Mouse (Mus musculus) liver, adult (tissue): ENCODE results near the gene Gtse1.

ENCODE experiments used
- GATA4 ChIP-seq: IDR thresholded peaks from 2 replicates; pipeline ENCODE4 v1.6.1; 2014; ENCODE audit warnings: mild to moderate bottlenecking, low read length; ENCODE audit not compliant: insufficient replicate concordance

Gene Gtse1

DNA sequence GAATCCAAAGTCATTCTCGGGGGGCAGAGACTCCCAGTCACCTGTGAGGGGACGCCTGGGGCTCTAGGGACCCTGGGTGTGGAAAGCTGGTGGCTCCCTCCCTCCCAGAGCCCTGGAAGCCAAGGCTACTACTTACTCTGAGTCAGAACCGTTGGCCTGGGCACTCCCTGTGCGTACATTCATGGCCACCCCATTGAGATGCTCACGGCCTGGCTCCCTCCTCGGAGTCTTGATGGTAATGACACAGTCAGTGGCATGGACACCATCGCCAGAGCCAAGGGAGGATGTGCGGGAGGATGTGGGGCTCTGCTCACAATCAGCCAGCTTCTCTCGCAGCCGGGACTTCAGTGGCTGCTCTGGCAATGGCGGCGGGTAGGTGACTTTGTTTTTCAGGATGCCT is 41.3 kb downstream of the Gtse1 start:
- TF ChIP-seq GATA4: no peak

DNA sequence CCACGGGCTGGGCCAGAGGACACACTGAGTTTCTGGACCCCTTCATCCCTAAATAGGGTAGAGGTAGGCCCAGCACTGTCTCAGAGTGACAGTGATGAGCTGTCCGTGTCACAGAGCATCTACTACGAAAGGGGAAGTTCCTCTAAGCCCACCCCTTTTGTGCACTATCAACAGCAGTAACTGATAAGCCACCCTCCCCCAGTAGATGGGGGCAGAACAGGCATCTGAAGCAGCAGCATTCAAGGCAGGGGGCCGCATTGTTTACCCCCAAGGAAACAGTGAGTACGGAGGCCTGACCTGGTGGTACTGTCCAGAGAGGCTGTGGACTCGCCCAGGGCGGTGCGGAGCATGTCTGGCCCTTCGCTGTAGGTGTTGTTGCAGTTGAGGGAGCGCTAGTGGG is 43.0 kb downstream of the Gtse1 start:
- TF ChIP-seq GATA4: no peak

DNA sequence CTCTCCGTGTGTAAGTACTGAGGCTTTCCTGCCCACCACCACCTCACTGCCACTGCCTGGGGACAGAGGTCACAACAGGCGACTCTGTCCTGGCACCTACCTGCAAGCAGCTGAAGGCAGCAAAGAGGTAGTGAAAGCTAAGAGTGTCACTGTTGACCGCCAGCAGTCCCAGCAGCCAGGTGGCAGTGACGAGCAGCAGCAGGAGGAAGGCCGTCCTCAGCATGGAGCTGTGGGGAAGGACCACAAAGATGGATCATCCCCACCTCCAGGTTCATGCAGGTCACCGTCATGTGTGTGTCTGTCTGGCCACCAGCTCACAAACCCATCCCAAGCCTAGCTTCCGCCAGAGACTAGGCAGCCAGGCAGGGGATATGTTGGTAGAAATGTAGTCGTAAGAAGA is 44.3 kb downstream of the Gtse1 start:
- TF ChIP-seq GATA4: no peak

DNA sequence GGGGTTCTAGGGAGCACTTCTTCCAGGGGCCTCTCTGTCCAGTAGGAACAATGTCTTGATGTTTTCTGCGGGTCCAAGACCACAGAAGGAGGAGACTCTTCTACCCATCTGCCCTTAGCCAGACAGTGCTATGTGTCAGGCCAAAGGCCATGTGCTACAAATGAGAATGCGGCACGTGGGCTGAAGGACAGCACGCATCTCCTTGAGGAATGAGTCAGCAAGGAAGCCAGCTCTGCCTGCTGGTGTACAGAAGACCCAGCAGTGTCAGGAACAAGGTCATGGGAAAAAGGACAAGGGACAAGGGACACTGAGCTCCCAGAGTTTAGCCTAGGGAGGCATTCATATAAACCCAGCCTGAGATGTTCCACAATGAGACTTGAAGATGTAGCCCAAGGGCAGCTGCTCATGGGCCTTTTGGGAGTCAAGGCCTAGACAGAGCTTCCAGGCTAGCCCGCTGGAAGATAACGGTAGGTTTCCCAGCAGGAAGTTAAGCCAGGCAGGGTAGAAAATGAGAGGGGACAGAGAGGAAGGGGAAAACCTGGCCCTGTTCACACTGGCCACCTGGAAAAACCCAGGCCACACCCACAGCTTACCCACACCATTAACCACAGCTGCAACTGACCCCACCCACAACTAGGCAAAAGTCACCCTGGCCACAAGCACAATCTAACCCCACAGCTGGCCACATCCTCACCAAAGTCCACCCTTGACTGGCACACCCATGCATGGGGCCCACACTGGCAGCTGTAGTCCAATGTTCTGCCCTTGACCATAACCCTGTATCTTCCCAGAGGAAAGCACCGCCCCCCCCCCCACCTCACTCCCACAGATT is 49.3 kb downstream of the Gtse1 start:
- no peak for TF ChIP-seq GATA4

DNA sequence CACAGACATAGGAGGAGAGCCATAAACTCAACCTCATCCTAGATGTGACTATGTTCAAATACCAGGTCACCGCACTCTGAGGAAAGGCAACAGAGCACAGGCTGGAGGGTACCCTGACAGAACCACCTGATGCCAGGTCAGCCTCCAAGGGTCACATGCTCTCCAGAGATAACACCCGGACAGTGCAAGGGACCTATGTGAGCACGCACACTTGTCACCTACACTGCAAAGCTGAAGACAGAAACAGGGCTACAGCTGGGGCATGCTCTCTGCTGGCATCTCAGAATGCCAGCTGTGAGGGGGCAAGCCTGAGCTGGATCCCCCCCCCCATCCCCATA is 49.9 kb downstream of the Gtse1 start:
- no peak for TF ChIP-seq GATA4

DNA sequence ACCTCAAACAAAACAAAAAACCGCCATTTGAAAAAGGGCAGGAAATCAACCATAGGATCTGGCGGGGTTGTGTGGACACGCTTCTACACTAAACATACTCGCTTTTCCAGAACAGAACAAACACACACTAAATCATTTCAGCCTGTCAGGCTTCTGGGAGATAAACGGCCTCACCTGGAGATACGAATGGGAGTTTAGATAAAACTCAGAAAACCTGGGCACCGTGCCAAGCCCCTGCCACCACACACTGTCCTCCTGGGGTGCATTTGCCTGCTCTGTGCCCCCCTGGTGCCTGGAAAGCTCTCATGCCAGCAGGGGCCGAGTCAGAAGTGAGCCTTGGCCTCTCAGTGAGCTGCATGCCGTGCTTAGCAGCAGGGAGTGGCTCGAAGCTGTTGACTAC is 50.4 kb downstream of the Gtse1 start:
- no peak for TF ChIP-seq GATA4

DNA sequence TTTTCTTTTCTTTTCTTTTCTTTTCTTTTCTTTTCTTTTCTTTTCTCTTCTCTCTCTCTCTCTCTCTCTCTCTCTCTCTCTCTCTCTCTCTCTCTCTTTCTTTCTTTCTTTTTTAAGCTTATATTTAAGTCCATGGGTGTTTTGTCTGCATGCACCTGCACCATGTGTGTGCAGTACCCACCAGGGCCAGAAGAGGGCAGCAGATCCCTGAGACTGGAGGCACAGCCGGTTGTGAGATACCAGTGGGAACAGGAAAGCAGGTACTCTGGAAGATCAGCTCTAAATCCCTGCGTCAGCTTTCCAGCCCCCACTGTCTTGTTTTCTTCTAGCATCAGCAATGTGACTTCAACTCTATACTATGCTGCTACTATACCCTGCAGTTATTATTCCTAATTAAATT is 54.1 kb downstream of the Gtse1 start:
- no peak for TF ChIP-seq GATA4

DNA sequence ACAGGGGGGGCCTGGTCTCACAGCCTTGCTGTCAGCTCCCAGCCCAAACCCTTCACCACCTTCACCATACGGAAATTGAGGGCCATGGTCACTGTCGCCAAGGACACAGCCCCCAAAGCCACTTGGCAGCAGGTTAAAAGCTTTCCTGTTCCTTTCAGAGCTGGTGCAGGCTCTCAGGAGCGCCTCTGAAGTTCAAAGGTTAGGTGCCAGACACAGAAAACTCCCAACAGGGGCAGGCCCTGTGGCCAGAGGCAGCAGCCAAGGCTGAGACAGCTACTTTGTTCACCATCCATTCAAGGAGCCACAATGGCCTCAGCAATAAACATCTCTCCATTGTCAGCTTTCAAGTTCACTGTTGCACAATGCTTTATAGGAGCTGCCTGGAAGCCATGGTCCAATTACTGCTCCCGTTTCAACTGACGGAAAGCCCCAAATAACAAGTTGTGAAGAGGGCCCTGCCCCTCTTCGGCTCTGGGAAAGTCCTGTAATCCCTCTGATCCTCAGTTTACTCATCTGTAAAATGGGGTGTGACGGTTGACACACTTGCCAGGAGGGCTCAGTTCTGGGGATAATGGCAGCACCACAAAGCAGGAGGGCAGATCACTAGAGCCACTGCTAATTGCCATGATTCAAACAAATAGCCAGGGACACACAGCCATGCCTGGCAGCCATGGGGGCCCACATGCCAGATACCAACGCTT is 59.8 kb downstream of the Gtse1 start:
- TF ChIP-seq GATA4: no peak

DNA sequence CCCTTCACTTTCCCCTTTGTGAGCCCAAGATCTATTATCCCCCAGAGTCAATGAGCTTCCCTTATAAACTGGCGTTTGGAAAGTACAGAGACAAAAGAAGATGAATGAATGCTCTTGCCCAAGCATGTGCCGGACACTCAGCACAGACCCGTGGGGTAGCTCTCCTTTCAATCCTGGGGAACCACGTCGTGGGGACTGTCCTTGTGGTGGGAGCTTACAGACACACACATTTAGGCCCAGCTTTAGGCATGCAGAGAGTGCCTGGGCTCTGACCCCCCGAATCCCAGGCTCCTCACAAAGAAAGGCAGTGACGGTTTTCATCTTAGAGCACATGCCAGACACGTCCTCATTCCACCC is 60.3 kb downstream of the Gtse1 start:
- no peak for TF ChIP-seq GATA4

DNA sequence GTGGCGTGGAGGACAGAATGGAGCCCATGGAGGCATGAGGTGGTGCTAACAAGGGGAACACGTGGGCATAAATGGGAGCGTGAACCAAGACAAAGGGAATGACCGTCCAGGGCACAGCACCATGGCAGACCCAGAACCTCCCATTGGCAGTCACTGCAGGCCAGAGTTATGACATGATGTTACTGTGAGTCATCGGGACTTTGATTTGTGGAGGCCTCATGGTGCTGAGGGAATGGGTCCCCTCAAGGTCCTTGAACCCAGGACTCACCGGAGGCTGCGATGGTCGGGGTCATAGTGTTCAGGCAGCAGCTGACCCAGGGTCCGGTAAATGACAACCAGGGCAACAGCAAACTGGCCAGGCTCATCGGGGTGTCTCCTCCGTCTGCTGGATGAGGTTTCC is 62.3 kb downstream of the Gtse1 start:
- no peak for TF ChIP-seq GATA4
